Mouse (Mus musculus) intestine, embryonic 14.5 days (tissue): ENCODE measurements around the gene Ranbp3. TPM values are rescaled to one million over a fixed set of nuclear protein-coding genes. Genes with fewer than 3 reads are reported as not detected.
A peak's percentile ranks its signal among the peaks of the same experiment; 100 is the strongest.

ENCODE experiments used
- ATAC-seq: fragments of 200-750 bp; cut with Nextera tagmentation; replicated peaks from 2 replicates; pipeline ENCODE4 v1.8.0; 2017; ENCODE audit warnings: low read depth, moderate number of reproducible peaks, moderate TSS enrichment, moderate library complexity; ENCODE audit not compliant: low FRiP score, low TSS enrichment
- DNase-seq: peaks from one replicate; pipeline ENCODE4 v3.0.0-alpha.2; 2018; ENCODE audit warnings: low spot score
- H3K27ac ChIP-seq: fragments of 300-500 bp; sonication (generic); 2 replicates; pipeline ENCODE4 v1.5.1; 2014; ENCODE audit warnings: low read depth, mild to moderate bottlenecking, control low read depth
- H3K27me3 ChIP-seq: fragments of 300-500 bp; sonication (generic); replicated peaks from 2 replicates; pipeline ENCODE4 v1.6.1; 2014; ENCODE audit warnings: low read length, control low read depth; ENCODE audit not compliant: control insufficient read depth, insufficient read depth
- H3K36me3 ChIP-seq: fragments of 300-500 bp; sonication (generic); 2 replicates; pipeline ENCODE4 v1.6.1; 2014; ENCODE audit warnings: low read length, control low read depth; ENCODE audit not compliant: control insufficient read depth, insufficient read depth
- H3K4me1 ChIP-seq: fragments of 300-500 bp; sonication (generic); replicated peaks from 2 replicates; pipeline ENCODE4 v1.6.1; 2014; ENCODE audit warnings: low read length, control low read depth, mixed read lengths; ENCODE audit not compliant: control insufficient read depth, insufficient read depth
- H3K4me2 ChIP-seq: fragments of 300-500 bp; sonication (generic); 2 replicates; pipeline ENCODE4 v1.6.1; 2014; ENCODE audit warnings: low read length
- H3K4me3 ChIP-seq: fragments of 300-500 bp; sonication (generic); 2 replicates; pipeline ENCODE4 v1.5.1; 2014; ENCODE audit warnings: low read depth, low read length, control low read depth, mixed read lengths
- H3K9ac ChIP-seq: fragments of 300-500 bp; sonication (generic); 2 replicates; pipeline ENCODE4 v1.6.1; 2014; ENCODE audit warnings: mild to moderate bottlenecking, low read length
- H3K9me3 ChIP-seq: fragments of 300-500 bp; sonication (generic); 2 replicates; pipeline ENCODE4 v1.6.1; 2016; ENCODE audit warnings: low read length, control low read depth; ENCODE audit not compliant: control insufficient read depth
- whole genome bisulfite sequencing: fragments of 180-500 bp; shearing (Covaris S2); extraction: QIAGEN DNeasy Blood & Tissue Kit; methylation state at CpG from one replicate; pipeline ENCODE4 v1.1.7; 2014; 5-methylcytosine and 5-hydroxymethylcytosine counted together
- polyA plus RNA-seq: library from polyadenylated mRNA; unstranded; fragments of >200 nt; fragmentation: Nextera tagmentation; extraction: Ambion mirVana; gene quantifications from 2 replicates; pipeline ENCODE4 v1.2.1, GENCODE M21; 2014

Ranbp3 gene
- polyA plus RNA-seq, 1 experiment from 2014 or later = 89.6 TPM

DNA sequence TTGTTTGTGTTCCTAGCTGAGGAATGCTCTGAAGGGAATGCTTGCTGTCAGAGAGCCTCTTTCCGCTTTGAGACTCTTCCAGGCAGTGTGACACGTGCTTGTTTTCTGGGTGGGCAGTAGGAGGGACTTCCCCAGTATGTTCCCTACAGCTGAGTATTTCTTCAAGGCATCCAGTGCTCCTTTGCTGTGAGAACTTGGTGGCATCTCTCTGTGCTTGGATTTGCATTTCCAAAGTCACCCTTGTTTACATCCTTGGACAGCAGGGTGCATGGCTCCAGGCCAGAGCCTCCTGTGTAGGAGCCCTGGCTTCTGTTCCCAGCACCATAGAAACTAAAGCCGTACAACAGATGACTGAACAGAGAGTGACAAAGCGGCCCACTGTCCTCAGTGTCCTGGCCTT lies 35.6 kb downstream of the Ranbp3 start:
- H3K4me2 ChIP-seq = no peak overlapping the region
- peaks cover 88% of the 10 kb centered on the region for H3K36me3 ChIP-seq
- H3K27me3 ChIP-seq = no peaks in the 10 kb centered on the region
- H3K27ac ChIP-seq = no peak overlapping the region
- no peaks in the 10 kb centered on the region for H3K4me1 ChIP-seq
- no peaks in the 10 kb centered on the region for H3K9me3 ChIP-seq
- no peak for ATAC-seq
- H3K4me3 ChIP-seq = no peak overlapping the region
- DNase-seq = no peak
- no peak overlapping the region for H3K9ac ChIP-seq
- WGBS = 78% methylated on average over 4 of the region's 4 CpGs

DNA sequence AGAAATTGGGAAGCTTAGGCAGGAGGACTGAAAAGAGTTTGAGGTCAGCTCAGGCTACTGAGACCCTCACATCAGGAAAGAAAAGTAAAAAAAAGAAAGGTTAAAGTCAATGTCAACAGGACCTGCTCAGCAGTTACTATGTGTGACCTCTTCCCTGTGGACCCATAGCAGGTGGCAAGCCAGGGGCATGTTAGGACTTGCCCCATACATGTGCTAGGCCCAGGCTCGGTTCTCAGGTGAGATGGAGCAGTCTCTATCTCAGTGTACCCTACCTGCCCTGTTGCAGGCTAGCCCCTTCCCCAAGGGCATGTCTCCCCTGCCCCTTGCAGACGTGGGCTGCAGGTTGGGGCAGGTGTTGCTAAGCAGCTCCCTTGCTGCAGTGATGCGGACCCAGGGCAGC lies 36.6 kb downstream of the Ranbp3 start:
- WGBS = 83% methylated on average over 3 of the region's 3 CpGs
- H3K27ac ChIP-seq = no peak overlapping the region
- no peak overlapping the region for H3K9ac ChIP-seq
- H3K4me2 ChIP-seq = no peak overlapping the region
- peaks cover 80% of the 10 kb centered on the region for H3K36me3 ChIP-seq
- H3K4me3 ChIP-seq = no peak overlapping the region
- no peaks in the 10 kb centered on the region for H3K4me1 ChIP-seq
- no peak for ATAC-seq
- H3K9me3 ChIP-seq = no peaks in the 10 kb centered on the region
- H3K27me3 ChIP-seq = no peaks in the 10 kb centered on the region
- DNase-seq = no peak

DNA sequence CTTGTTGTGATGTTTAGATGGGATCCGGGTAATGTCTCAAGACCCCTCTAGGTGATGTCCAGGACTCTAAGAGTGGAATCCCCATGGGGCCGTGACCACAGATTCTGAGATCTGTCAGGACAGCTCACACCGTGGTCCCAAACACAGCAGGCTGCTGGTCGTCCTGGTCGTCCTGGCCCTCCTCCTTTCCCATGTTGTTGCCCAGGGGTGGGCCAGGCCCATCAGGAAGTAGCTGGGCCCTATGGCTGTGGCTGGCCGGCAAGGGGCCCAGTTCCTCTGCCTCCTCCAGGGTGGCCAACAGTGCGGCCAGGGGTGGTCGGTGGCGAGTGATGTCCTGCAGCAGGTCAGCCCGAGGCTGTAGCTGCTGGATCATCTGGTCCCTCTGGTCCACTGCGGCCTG lies 42.3 kb downstream of the Ranbp3 start:
- H3K27me3 ChIP-seq = no peaks in the 10 kb centered on the region
- no peaks in the 10 kb centered on the region for H3K9me3 ChIP-seq
- no peak overlapping the region for H3K27ac ChIP-seq
- H3K36me3 ChIP-seq = peaks cover 23% of the 10 kb centered on the region
- DNase-seq (no peak), ATAC-seq (no peak)
- WGBS = 60% methylated on average over 11 of the region's 11 CpGs
- H3K9ac ChIP-seq = no peak overlapping the region
- H3K4me1 ChIP-seq = peaks cover 17% of the 10 kb centered on the region
- H3K4me3 ChIP-seq = no peak overlapping the region
- H3K4me2 ChIP-seq = no peak overlapping the region

DNA sequence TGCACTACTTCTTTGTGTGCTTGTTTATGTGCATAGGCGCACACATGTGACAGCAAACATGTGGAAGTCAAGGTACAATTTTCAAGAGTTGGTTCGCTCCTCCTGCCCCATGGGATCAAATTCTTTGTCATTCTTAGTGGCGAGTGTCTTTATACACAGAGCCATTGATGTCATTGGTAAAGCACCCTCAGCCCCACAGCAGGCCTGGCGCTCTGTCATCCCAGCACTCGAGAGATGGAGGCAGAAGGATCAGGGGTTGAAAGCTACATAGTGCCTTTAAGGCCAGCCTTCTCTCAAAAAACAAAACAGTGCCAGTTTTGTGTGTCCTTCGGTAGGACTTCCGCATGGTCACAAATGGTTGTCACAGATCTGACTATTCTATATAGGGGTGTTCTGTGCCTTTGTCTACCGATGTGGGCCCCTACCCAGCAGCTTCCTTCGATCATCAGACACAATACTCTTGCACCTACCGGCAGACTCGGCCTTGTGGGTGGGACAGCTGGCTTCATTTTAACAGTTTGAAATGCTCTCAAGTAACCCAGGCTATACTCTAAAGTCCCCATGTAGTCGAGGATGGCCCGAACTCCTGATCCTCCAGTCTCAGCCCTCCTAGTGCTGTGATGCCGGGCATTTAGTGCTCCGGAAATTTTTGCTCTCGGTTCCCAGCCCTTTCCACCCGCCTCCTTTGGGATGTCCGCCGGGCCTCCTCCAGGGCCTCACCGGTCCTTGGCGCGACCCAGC lies 43.0 kb downstream of the Ranbp3 start:
- H3K27ac ChIP-seq = peak overlapping the region; percentile 34
- DNase-seq = no peak
- peak overlapping the region; percentile 90 for H3K4me2 ChIP-seq
- no peak for ATAC-seq
- H3K36me3 ChIP-seq = peaks cover 21% of the 10 kb centered on the region
- H3K9ac ChIP-seq = peak overlapping the region; percentile 71
- no peaks in the 10 kb centered on the region for H3K27me3 ChIP-seq
- H3K9me3 ChIP-seq = no peaks in the 10 kb centered on the region
- peak overlapping the region; percentile 71 for H3K4me3 ChIP-seq
- peaks cover 17% of the 10 kb centered on the region for H3K4me1 ChIP-seq
- 25% methylated on average over 22 of the region's 22 CpGs for WGBS

DNA sequence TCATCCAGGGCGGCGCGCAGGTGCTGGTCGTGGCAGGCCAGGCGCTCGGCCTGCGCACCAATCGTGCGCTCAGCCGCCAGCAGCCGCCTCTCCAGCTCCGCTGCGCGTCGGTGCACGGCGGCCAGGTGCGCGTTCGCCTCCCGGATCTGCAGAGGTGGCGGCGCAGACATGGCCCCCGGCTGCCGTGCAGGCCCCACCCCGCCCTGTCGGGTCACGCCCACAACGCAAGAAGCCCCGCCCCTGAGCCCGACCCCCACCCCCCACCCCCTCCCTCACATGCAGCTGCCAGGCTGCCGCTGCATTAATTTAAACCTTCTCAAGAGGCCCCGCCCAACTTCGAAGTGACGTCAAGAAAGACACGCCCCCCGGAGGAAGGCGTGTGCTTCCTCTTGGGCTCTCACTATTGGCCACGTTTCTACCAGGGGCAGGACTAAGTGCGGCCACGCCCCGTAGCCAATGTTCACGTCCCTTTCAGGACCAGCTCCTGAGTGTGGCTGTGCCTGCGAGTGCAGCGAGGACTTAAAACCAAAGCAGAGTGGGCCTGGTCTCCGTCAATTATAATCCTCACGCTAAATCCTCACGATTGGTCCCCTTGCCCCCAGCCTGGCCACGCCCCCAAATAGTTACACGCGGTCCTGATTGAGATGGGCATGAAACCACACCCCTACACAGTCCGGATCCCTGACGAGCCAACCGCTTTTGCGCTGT lies 43.7 kb downstream of the Ranbp3 start:
- ATAC-seq = peak; percentile 92
- peaks cover 21% of the 10 kb centered on the region for H3K36me3 ChIP-seq
- under 1% methylated on average over 45 of the region's 55 CpGs for WGBS
- no peaks in the 10 kb centered on the region for H3K27me3 ChIP-seq
- peak overlapping the region; percentile 80 for H3K27ac ChIP-seq
- peak; percentile 99 for DNase-seq
- peak overlapping the region; percentile 95 for H3K9ac ChIP-seq
- H3K4me1 ChIP-seq = peaks cover 17% of the 10 kb centered on the region
- peak overlapping the region; percentile 90 for H3K4me2 ChIP-seq
- peak overlapping the region; percentile 71 for H3K4me3 ChIP-seq
- no peaks in the 10 kb centered on the region for H3K9me3 ChIP-seq

DNA sequence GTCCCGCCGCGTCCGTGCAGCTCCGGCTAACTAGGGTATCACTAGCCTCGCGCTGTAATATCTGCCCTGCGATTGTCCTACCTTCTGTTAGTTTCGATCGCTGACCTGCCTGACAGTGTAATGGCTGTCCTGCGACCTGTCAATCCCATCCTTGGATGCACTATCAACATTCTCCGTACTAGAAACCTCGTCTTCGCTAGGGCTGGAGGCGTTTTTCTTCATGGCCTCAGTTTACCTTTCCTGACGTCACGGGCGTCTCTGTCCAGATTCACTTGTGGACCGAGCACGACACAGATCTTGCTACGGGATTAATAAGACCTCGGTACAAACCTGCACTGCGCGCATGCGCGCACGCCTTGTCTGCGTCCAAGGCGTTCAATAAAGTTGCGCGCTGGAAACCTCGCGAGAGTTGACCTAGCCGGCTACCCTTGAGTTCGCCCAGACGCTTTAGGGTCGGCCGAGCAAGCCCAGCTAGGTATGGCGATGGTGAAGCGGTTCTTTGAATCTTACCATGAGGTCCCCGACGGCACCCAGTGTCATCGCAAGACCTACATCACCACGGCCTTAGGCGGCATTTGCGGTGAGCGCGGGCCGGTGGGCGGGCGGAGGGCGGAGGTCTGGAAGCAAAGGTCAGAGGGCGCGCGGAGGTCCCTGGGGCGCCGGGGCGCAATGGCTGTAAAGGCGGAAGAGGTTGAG lies 44.4 kb downstream of the Ranbp3 start, which contains the start of the genes Ndufa11 and Vmac:
Ndufa11 (plus strand) TSS at position 405 of the 696 bp plus-strand sequence.
Vmac (minus strand) TSS at position 660 of the 696 bp plus-strand sequence.
- H3K4me3 ChIP-seq = peak within 1 kb of the TSS; percentile 71
- H3K9ac ChIP-seq = peak within 1 kb of the TSS; percentile 95
- ATAC-seq (peak; percentile 76), DNase-seq (peak; percentile 99)
- peaks cover 21% of the 10 kb centered on the region for H3K36me3 ChIP-seq
- H3K9me3 ChIP-seq = no peaks in the 10 kb centered on the region
- no peaks in the 10 kb centered on the region for H3K27me3 ChIP-seq
- H3K4me2 ChIP-seq = peak within 1 kb of the TSS; percentile 90
- under 1% methylated on average over 59 of the region's 59 CpGs for WGBS
- peak within 1 kb of the TSS; percentile 80 for H3K27ac ChIP-seq
- peaks cover 19% of the 10 kb centered on the region for H3K4me1 ChIP-seq

DNA sequence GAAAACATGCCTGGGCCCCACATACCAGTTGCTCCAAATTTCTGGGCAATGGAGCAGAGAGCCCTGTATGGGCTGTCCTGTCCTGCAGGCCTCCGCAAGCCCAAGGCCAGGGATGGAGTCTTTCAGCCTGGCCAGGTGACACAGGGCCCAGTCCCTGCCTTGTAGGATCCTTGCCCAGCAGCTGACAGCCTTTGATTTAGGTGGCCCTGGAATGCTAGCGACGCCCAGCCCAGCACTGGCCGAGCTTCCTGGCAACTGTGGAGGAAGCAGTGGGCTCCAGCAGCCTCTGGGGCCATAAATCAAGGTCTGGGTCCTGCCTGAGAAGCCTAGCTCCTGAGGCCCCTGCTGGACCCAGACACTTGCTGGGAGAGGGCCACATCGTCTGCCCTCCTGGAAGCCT lies 49.3 kb downstream of the Ranbp3 start:
- Histone ChIP-seq H3K4me1 (peaks cover 23% of the 10 kb centered on the region), H3K9ac (no peak overlapping the region), H3K4me3 (no peak overlapping the region), H3K27me3 (no peaks in the 10 kb centered on the region), H3K36me3 (peaks cover 35% of the 10 kb centered on the region), H3K27ac (no peak overlapping the region), H3K9me3 (no peaks in the 10 kb centered on the region), H3K4me2 (no peak overlapping the region)
- no peak for ATAC-seq
- 32% methylated on average over 5 of the region's 5 CpGs for WGBS
- DNase-seq = no peak

DNA sequence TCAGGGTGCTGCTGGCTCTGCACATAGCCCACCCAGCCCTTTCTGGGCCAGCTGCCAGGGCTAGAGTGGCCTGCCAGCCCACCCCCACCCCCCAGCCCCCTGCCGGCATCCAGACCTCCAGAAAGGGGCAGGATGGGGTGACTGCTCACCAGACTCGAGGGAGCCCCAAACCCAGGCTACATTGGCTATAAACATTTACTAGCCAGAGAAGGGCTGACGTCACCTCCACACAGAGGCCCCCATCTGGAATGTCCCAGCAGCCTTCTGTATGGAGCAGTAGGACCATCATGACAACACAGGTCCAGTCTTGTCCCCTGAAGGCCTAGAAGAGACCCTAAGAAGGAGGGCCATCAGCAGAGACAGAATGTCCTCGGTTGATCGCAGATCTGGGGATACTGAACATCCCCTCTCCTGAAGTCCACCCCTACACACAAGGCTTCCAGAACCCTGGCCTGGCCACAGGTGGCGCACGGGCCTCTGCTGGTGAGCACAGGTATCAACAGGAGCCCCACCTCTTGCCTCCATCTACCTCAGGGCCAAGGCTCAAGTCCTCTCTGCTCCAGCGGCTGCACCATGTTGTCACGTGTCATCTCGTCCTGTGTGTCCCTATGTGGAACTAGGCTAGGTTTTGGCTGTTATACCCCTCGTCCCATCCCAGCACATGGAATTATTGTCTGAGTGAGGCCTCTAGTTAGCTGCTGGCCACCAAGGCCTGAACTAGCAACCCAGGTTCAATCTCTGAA lies 50.5 kb downstream of the Ranbp3 start:
- Histone ChIP-seq H3K36me3 (peaks cover 35% of the 10 kb centered on the region), H3K4me2 (no peak overlapping the region), H3K4me1 (peaks cover 29% of the 10 kb centered on the region), H3K9ac (no peak overlapping the region), H3K9me3 (no peaks in the 10 kb centered on the region), H3K27ac (no peak overlapping the region), H3K4me3 (no peak overlapping the region), H3K27me3 (no peaks in the 10 kb centered on the region)
- ATAC-seq = no peak
- 77% methylated on average over 11 of the region's 11 CpGs for WGBS
- no peak for DNase-seq
